Mouse (Mus musculus): ENCODE measurements around the gene Tbrg1.

DNA sequence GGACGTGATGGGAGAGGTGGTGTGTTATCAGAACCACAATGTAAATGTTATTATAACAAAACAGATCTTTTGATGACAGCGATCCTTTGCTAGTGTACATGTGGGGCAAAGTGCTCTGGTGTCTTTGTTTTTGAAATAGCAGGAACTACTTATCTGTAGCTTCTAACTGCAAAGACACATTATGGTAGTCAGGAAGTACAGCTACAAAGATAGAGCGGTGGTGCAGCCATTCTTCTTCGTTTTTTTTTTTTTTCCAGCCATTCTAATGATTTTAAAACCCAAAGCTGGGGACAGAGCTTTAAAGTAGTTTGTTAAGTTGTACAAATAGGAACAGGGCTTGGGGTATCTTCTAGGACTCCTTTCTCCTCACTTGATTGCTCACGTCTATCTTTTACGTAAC lies 2.3 kb upstream of the Tbrg1 start:
- TF ChIP-seq CTCF (IDR thresholded peaks at IDR 0.05; ENCODE audit: borderline replicate concordance, control insufficient read depth, extremely low read depth, insufficient read depth, low read length, poor library complexity) = no peak
- no peak for TF ChIP-seq POLR2A (IDR thresholded peaks at IDR 0.05; ENCODE audit: control insufficient read depth, extremely low read depth, insufficient read depth, low read length, poor library complexity)
